Mouse (Mus musculus) CH12.LX (cell line): ENCODE results near the gene Gad1.

Experiments
- CTCF ChIP-seq, 2 experiments: IDR thresholded peaks in 1 of 2; conservative IDR thresholded peaks in 1 of 2; 2 replicates each; pipeline ENCODE4 v1.5.1; 2011 to 2012; ENCODE audit warnings: low read depth in 2 of 2, low read length in 2 of 2, improper control_type of control experiment in 1 of 2, inconsistent platforms in 1 of 2, mild to moderate bottlenecking in 1 of 2, moderate library complexity in 1 of 2
- HCFC1 ChIP-seq: IDR thresholded peaks from 2 replicates; pipeline ENCODE4 v1.6.1; 2012; ENCODE audit warnings: low read depth, mild to moderate bottlenecking, inconsistent platforms, low read length, improper control_type of control experiment
- RAD21 ChIP-seq: IDR thresholded peaks from 2 replicates; pipeline ENCODE4 v1.6.1; 2011; ENCODE audit warnings: low read depth, mild to moderate bottlenecking, low read length, improper control_type of control experiment, moderate library complexity
- USF1 ChIP-seq: IDR thresholded peaks from 2 replicates; pipeline ENCODE4 v1.6.1; 2014; ENCODE audit warnings: low read depth, mild to moderate bottlenecking, inconsistent platforms, low read length, improper control_type of control experiment

- TF ChIP-seq HCFC1 = no peak
- no peak for TF ChIP-seq RAD21
- TF ChIP-seq CTCF (conservative IDR thresholded peaks at IDR 0.05 in 1 of 2, IDR thresholded peaks at IDR 0.05 in 1 of 2; ENCODE audit: low read depth in 2 of 2, low read length in 2 of 2) = no peak
- no peak for TF ChIP-seq USF1
These were observed 11.9 kb downstream of the Gad1 start for GRCm38 (mm10) chr2:70564646-70565315.
